Mouse (Mus musculus): Measurements from ENCODE around the gene Slc4a5. TPM values are rescaled to one million over a fixed set of nuclear protein-coding genes. Genes with fewer than 3 reads are reported as not detected.

Gene Slc4a5
- total RNA-seq, 2 experiments from 2014 or later, result 2.3 to 2.5 TPM

DNA sequence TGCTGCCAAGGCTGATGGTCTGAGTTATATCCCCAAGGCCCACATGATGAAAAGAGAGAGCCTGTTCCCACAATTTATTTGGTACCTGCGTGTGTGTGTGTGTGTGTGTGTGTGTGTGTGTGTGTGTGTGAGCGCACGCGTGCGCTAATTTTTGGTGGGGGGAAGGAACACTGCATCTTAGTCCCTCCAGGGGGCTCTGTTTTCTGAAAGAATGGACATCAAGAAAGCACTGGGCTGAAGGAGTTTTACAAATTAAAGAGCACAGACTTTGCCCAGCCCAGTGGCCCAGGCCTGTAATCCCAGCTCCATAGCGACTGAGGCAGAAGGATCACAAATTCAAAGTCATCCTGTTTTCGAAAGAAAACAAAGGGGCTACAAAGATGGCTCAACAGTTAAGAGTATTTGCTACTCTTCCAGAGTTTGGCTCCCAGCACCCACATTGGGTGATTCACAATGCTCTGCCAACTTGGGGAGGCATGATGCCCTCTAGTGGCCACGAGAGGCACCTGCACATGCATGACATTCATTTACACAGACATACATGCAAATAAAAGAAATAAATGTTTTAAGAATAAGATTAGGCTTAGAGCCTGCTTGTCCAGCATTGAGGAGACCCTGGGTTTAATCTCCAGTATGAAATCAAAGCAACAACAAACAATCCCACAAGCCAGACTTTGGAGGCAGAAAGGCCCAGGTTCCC, 60.8 kb downstream of the Slc4a5 start:
- intact Hi-C loops (cut with DNase I), result loop anchor here (5.0 kb wide), 1 partner anchor 48 kb away; no protein-coding TSS in a partner anchor
- DNase-seq (ENCODE audit: low spot score in 2 of 2), result no peak

DNA sequence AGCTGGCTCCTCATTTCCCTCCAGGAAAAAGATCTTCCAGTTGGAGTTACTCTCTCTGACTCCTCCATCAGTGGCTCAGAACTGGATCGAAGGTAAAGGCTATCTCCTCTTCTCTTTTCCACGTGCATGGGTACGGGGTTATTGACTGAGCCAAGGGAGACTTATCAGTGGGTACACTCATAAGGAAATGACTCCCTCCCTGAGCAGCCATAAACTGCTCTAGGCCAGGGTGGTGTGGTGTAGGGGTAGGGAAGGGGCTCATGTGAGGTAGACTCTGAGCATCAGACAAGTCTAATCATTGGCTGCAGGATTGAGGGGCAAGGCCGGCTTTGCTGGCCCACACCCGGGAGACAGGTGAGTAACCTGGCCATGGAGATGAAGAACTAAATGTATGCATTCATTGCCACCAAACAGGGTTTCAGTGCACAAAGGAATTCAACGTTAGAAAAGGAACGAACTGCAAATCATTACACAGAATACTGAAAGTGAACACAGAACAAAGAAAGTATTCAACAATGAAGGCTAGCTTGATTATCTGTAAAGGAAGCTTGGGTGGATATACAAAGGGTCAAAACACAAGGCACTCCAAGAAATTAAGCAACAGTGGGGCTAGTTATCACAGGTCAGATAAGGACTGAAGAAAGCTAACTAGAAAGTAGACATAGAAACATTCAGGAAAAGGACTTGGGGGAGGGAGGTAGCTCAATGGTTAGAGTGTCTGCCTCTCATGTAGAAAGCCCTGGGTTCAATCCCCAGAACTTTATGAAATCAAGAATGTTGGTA, 81.0 kb downstream of the Slc4a5 start:
- no peak for DNase-seq (ENCODE audit: low spot score in 2 of 2)
- intact Hi-C loops (cut with DNase I), result no loop called here

DNA sequence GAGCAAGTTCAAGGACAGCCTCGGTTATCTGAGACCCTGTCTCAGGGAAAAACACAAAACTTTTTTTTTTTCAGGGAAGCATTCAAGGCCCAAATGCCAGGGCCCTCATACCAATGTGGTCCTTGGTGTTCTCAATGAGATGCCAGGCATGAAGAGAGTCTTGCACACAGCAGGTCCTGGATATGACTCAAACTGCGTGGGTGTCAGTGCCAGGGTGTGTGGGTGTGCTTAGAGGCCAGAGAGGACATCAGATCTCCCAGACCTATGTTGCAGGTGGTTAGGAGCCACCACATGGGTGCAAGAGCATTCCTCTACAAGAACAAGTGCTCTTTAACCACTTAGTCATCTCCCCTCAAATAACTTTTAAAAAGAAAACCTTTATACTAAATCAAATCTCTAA, 81.7 kb downstream of the Slc4a5 start:
- intact Hi-C loops (cut with DNase I), result no loop called here

DNA sequence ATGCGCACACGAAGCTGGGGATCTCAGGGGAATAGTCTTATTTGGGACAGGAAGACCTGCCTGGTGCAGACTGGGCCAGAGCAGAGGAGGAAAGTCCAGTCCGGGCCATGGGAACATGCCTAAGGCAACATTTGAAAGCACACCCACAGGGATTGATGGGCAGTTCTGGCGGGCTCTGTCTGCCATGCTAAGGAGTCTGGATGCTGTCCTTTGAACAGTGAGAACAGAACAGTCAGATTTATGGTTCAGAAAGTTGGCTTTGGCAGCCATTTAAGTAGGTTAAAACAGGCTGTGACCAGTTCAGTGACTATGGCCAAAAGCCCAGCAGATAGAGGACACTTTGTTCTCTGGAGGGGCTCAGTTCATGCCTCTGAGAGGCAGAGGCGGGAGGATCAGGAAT, 82.6 kb downstream of the Slc4a5 start:
- no peak for DNase-seq (ENCODE audit: low spot score in 2 of 2)
- intact Hi-C loops (cut with DNase I), result no loop called here

More for the DNA sequence above, 81.7 kb downstream of the Slc4a5 start:
- no peak for DNase-seq (ENCODE audit: low spot score in 2 of 2)

DNA sequence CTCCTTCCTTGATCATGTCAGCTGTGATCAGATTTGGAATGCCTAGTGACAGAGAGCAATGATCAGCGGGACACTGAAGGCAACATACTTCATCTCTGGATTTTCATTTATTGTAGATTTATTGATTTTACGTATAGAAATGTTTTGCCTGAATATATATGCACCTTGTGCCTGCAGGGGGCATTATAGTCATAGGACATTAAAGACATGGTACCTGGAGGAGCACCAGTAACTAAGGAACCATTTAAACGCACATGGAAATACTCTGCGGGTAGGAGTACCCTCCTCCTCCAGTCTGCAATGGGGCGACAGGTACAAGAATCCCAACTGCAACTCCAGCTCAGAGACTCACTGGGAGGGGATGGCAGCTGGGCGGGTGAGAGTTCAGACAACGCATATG, 89.4 kb downstream of the Slc4a5 start:
- intact Hi-C loops (cut with DNase I), result no loop called here
- no peak for DNase-seq (ENCODE audit: low spot score in 2 of 2)

DNA sequence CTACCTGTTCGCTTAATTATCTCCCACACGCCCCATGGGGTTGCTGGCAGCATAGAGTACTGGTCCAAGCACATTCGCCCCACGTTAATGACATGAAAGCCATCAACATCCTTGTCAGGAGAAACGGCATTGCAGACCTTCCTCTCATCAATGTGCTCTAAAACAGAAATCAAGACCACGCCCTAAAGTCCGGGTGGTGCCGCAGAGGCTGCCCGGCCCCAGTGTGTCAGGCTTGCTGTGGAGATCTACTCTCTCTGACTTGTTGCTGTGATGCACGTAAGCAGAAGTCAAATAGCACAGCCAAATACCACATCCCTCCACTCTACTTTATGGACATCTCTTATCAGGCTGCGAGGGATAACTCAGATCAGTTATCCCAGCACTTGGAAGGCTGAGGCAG, 91.6 kb downstream of the Slc4a5 start:
- intact Hi-C loops (cut with DNase I), result no loop called here
- no peak for DNase-seq (ENCODE audit: low spot score in 2 of 2)

DNA sequence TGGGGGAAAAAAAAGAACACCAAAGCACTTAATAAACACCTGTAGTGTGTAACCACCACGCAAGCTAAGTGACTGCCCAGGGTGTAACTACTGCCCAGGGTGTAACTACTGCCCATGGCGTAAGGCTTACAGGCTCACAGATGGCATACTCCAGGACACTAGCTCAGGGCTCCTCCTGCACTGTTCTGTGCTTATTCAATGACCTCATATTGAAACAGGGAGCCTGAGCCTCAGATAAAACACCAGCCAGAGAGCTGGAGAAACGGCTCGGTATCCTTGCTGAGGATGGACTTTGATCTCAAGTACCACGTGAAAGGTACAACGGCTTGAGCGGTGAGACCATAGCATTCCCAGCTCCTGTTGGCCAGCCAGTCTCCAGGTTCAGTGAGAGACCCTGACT, 92.4 kb downstream of the Slc4a5 start:
- no peak for DNase-seq (ENCODE audit: low spot score in 2 of 2)
- intact Hi-C loops (cut with DNase I), result no loop called here

DNA sequence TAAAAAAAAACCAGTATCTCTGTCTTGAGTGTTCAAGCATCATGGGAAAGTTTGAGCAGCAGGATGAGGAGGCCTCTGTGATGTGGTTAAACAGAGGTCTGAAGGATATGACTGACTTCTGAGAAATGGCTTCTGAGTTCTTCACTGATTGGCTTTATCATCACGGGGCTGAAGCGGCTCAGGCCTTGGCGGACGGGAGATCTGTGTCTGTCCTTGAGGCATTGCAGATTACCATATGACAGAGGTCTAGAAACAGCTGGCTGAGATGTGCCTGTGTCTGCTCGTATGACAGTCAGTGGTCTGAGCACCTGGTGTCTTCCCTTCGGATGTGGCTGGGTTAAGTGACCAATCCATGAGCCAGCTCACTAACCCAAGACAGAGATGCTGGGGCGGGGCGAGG, 92.9 kb downstream of the Slc4a5 start:
- no peak for DNase-seq (ENCODE audit: low spot score in 2 of 2)
- intact Hi-C loops (cut with DNase I), result no loop called here

DNA sequence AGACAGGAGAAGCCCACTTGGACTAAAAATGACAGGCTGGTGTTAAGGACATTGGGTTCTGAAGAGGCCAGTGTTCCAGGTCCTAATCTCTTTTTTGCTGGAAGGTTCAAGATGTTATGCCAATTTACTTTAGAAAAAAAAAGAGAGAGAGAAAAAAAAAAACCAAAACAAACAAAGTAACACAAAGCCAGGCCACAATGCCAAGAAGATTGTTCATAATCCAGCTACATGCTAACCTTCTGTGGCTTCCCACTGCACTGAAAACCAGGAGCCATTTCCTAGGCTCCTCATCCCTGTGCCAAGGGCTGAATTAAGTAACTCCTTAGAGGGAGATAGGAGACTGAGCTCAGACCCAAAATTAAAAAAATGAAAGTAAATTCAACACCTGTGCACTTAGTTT, 95.7 kb downstream of the Slc4a5 start:
- intact Hi-C loops (cut with DNase I), result no loop called here
- DNase-seq (ENCODE audit: low spot score in 2 of 2), result no peak

DNA sequence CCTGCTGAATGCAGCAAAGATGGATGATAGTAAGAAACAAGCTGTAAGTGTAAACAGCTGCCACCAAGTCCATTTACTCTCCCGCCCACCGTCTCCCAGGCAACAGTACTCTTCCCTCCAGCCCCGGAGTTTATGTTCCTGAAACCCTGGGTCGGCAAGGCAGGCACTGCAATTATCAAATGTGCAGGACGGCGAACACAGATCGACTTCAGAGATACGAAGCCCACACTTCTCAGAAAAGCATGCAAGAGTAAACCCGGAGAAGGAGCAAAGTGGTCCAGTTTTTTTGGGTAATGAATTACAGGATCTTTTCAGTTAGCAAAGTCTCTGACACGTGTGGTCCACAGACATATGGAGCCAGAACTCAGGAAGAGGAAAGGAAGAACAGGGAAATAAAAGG, 96.4 kb downstream of the Slc4a5 start:
- DNase-seq (ENCODE audit: low spot score in 2 of 2), result peak; percentile 5 to 21
- intact Hi-C loops (cut with DNase I), result no loop called here

DNA sequence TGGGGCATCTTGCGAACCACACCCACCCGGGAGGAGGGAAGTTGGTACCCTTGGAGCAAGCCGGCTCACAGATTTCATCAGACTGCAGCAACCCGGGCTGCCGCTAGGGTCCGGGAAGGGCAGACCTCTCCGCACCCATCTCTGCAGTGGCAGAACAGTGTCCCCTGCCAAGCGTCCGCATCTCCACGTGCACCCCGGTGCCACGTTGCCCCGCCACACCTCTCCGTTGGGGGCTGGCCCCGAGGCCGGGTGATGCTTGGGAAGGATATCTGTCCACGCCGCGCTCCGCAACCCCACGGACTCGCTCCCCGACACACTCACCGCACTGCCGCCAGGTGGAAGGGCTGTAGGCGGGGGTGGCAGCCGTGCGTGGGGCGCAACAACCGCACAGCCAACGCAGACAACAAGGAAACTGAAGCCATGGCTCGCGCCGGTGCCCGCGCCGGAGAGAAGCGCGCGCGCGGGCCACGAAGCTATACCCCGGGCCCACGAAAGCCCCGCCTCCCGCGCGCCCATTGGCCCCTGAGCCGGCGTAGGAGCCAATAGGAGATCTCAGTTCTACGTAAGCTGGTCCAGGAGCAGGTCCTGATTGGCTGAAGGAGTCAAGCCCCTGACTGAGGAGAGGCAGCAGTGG, 97.6 kb downstream of the Slc4a5 start:
- peak; percentile 91 to 96 for DNase-seq (ENCODE audit: low spot score in 2 of 2)
- intact Hi-C loops (cut with DNase I), result no loop called here

DNA sequence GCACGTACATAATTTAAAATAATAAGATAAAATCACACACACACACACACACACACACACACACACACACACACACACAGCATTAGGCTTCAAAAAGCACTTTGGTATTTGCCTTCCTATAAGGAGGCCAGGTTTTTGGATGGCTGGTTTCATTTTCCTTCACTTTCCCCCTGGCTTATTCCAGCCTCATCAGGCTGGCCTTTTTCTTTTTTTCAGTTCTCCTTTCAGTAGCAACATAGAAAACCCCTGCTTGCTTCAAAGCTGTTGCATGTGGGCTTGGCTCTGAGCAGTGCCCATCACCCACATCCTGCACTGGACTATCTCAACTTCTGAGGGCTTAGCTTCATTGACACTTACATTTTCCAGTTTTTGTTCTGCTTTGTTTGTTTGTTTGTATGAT, 102.3 kb downstream of the Slc4a5 start:
- intact Hi-C loops (cut with DNase I), result no loop called here
- DNase-seq (ENCODE audit: low spot score in 2 of 2), result no peak

DNA sequence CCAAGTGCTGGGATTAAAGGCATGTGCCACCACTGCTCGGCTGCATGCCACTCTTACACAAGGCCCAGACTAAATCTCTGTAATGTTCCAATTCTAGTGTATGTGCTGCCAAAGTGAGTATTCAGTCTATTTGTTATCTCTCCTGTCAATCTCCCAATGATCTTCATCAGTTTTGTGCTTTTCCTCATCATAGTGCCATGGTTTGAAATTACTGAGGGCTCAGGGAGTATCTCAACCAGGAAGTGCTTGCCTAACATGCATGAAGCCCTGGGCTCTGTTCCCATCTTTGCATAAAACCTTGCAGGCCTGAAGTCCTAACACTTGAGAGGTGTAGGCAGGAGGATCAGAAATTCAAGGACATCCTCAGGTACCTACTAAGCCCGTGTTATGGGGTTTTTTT, 103.2 kb downstream of the Slc4a5 start:
- intact Hi-C loops (cut with DNase I), result no loop called here
- no peak for DNase-seq (ENCODE audit: low spot score in 2 of 2)

DNA sequence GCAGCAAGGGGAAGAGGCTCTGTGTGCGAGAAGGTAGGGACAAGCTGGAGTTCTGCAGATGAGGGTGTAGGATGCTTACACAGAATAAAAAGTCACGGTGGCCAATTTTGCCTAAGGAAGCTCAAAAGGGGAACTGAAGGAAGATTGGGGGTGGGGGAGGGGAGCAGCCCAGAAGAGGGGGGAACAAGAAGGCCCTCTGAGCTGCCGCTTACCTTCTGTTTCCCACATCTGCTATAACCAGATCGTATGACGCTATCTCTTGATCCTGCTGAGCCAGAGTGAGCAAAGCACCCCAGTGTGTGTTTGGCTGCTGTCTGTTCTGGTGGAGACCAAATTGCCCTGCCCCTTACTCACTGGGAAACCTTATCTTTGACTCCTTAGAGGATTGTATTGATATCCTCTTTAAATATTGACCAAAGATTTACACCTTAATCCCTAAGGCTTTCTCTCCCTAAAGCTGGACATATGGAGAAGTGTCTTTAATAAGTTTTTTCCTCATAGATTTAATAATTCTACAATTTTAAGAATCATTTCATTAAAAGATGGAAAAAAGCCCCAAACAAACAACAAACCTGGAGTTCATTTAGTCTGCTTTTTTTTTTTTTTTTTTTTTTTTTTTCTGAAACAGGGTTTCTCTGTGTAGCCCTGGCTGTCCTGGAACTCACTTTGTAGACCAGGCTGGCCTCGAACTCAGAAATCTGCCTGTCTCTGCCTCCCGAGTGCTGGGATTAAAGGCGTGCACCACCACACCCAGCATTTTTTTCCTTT, 104.2 kb downstream of the Slc4a5 start:
- no peak for DNase-seq (ENCODE audit: low spot score in 2 of 2)
- intact Hi-C loops (cut with DNase I), result no loop called here

DNA sequence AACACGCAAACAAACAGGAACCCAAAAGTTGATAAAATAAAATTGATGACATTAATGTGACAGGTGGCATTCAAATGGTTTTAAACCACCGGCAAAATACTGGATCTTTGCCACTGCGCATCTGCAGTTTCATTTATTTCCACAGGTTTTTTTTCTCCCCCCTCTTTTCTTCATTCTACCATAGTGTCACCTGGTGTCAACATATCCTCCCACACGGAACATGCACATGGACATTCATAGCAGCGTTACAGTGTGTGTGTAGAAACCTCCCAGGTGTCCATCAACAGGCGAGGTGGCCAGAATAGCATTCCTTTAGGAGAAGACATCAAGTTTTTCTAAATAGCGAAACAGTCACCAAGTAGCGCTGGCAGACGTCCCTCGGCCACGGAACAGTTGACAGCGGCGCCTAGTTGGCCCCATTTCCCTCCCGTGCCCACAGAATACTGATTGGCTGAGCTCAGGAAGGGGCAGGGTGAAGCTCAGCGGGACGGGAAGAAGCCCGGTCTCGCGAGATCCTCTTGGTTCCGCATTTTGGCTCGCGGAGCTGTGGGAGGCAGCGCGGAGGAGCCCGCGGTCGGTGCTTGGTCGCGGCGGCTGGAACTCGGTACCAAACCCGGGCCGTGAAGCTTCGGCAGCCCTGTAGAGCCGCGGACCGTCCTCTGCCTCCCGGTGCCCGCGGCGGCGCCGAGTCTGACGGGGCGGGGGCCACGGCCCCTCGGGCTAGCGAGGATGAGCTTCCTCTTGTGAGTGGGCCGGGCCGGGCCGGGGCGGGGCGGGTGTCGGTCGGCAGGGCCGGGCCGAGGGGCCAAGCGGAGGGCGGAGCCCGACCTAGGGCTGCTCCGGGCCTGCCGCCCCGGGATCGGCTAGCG, 106.1 kb downstream of the Slc4a5 start, which contains the start of the genes Mthfd2 and Mob1a:
TSS of gene Mthfd2 (minus strand) at position 384 of the 869 bp plus-strand sequence.
TSS of gene Mob1a (plus strand) at position 492 of the 869 bp plus-strand sequence.
- intact Hi-C loops (cut with DNase I), result no loop called here

DNA sequence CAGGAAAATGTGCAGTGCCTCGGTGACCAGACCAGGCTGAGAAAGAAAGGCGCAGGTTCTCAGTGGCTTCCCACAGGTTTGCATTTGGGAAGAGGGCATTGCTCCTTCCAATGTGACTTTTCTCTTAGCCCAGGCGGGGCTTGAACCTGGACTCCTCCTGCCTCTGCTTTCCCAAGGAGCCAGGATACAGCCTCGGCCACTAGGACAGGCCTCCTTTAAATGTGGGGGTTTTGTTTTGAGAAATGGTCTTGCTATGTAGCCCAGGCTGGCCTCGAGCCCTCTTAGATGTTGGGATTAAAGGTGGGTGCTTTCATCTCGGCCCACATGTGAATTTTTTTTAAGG, 106.7 kb downstream of the Slc4a5 start:
- intact Hi-C loops (cut with DNase I), result no loop called here
- DNase-seq (ENCODE audit: low spot score in 2 of 2), result no peak

More for the DNA sequence above, 106.1 kb downstream of the Slc4a5 start, which contains the start of the genes Mthfd2 and Mob1a:
- peak; percentile 94 to 96 for DNase-seq (ENCODE audit: low spot score in 2 of 2)

DNA sequence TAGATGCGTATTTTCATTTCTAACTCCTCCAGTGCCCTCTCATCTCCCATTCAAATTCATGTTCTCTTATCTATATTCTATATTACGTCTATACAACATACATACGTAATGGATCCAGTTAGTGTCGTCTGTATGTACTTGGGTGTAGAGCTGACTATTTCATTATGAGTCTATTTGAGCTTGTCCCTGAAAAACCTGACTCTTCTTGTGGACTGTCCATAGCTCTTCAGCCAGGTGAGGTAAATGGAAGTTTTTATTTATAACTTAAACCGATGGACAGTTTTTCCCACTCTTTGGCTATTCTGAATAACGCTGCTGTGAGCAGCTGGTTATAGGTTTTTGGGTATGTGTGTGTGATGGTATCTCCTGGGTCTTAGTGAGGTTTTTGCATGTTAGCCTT, 107.1 kb downstream of the Slc4a5 start:
- no peak for DNase-seq (ENCODE audit: low spot score in 2 of 2)
- intact Hi-C loops (cut with DNase I), result no loop called here

DNA sequence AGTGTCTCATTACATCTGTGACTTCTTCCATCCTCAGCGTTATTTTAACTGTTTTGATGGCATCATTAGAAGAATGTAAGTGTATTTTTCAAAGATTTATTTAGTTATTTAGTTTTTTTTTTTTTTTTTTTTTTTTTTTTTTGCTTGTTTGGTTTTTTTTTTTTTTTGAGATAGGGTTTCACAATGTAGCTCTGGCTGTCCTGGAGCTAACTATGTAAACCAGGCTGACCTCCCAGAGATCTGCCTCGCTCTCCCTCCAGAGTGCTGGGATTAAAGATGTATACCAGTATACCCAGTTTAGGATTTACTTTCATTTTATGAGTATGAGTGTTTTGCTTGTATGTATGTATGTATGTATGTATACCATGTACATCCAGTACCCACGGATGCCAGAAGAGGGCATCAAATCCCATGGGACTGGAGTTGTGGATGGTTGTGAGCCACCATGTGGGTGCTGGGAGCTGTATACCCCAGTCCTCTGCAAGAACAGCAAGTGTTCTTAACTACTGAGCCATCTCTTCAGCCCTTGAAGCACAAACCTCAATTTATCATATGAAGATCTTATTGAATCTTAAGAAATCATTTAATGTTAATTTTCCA, 108.1 kb downstream of the Slc4a5 start:
- intact Hi-C loops (cut with DNase I), result no loop called here
- DNase-seq (ENCODE audit: low spot score in 2 of 2), result no peak

DNA sequence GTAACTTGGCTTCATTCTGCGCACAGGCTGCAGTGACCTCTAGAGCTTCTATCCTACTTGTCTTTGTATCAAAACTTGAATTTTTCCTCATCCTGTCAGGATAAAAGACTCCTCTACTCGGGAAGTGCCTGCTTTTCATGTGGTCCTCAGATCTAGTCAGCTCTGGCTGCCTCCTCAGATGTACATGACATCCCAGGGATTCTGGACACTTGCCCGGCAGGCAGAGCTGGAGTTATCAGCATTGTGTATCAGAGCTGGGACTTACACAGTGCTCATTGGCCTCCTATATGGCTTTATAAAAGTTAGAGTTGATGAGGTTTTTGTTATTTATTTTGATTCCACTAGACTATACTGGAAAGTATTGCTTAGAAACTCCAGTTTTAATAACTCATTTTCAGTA, 121.8 kb downstream of the Slc4a5 start:
- DNase-seq (ENCODE audit: low spot score in 2 of 2), result no peak
- intact Hi-C loops (cut with DNase I), result no loop called here
